Mouse (Mus musculus) bone marrow macrophage, adult 2 months (primary cell): Measurements from ENCODE around the gene Bicdl2.

Experiments used
- CTCF ChIP-seq: IDR thresholded peaks from 2 replicates; pipeline ENCODE4 v1.5.1; 2012; ENCODE audit warnings: low read depth, mild to moderate bottlenecking, low read length, moderate library complexity
- POLR2A ChIP-seq: IDR thresholded peaks from 2 replicates; pipeline ENCODE4 v1.6.1; 2012; ENCODE audit warnings: mild to moderate bottlenecking, low read depth, low read length, borderline replicate concordance

GRCm38 (mm10) chr17:23676473-23677031, 16.2 kb downstream of the Bicdl2 start:
- TF ChIP-seq CTCF (no peak), POLR2A (no peak)
